26 mouse cellular contexts compared by ENCODE assay signal in the genomic region with DNA sequence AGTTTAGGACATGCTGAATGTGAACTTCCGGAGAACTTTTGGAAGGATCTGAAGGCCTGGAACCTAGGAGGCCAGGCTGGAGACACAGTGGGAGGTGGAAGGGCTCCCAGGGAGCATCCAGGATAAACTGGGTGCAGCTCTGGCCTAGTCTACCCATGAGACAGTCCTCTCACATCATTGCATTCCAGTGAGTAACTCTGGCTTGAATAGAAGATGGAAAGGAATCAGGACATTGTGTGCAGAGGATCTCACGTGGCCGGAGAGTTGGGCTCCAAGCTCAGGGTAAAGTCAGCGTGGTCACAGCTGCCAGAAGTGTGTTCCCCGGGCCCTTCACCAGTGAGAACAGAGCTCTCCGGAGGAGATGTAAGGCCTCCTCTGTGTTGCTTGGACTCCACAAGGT.
DNase-seq lines count a peak whose midpoint lies in the region; ATAC-seq and TF ChIP-seq lines count a peak whose summit lies in the region.
"Had no signal": no experiment of that assay in that cellular context is flagged by ENCODE, and none has a peak within 500 bp of the region (broad histone marks: within the 10 kb centered on the region; RNA-seq: fewer than 3 reads in every experiment).

No protein-coding gene starts in this region.

- intact Hi-C loops in gastrocnemius, postnatal 36 days (cut with DNase I) = no loop called here
- intact Hi-C loops in heart, postnatal 25 days (cut with DNase I) = no loop called here

- ATAC-seq in heart, embryonic 12.5 days (ENCODE audit: insufficient number of reproducible peaks, low FRiP score) = no peak
- ATAC-seq in lung, postnatal 0 days = no peak
- ATAC-seq: activated CD4-positive, CD25-positive, alpha-beta regulatory T cell, adult 4 months; forebrain, embryonic 13.5 days; midbrain, embryonic 16.5 days had no signal

- DNase-seq in heart, adult 8-10 months (ENCODE audit: low spot score) = peak; percentile 77
- DNase-seq in lung, postnatal 36 days = peak; percentile 31
- no peak for DNase-seq in lung, postnatal 0 days (ENCODE audit: low spot score)
- peak; percentile 47 to 71 for DNase-seq in gastrocnemius, postnatal 36 days
- peak; percentile 72 for DNase-seq in heart, postnatal 25 days (ENCODE audit: low spot score)
- DNase-seq in thymus, postnatal 14 days = no peak
- DNase-seq in right cerebral cortex, postnatal 10 days (ENCODE audit: low spot score in 2 of 2) = no peak
- DNase-seq: adrenal gland, postnatal 10 days; cerebellum, adult 8-10 months; cerebellum, postnatal 36 days; embryo, embryonic 11 days; kidney, adult 9 months; kidney, postnatal 14 days; left cerebral cortex, postnatal 4 days; right cerebral cortex, postnatal 4 days had no signal

- H3K4me2 ChIP-seq in heart, embryonic 12.5 days = no peak overlapping the region
- H3K4me2 ChIP-seq in lung, postnatal 0 days (replicated peaks; ENCODE audit: low read depth, low read length) = no peak overlapping the region
- H3K4me2 ChIP-seq: embryonic facial prominence, embryonic 13.5 days; forebrain, embryonic 13.5 days; hindbrain, embryonic 14.5 days; limb, embryonic 15.5 days; stomach, embryonic 15.5 days had no signal

- H3K27ac ChIP-seq in heart, embryonic 12.5 days (ENCODE audit: poor library complexity, severe bottlenecking) = no peak overlapping the region
- no peak overlapping the region for H3K27ac ChIP-seq in lung, postnatal 0 days (ENCODE audit: low read length)
- H3K27ac ChIP-seq: embryonic facial prominence, embryonic 13.5 days; forebrain, embryonic 13.5 days; hindbrain, embryonic 14.5 days; limb, embryonic 15.5 days; midbrain, embryonic 10.5 days; stomach, embryonic 15.5 days had no signal

- H3K9ac ChIP-seq in heart, embryonic 12.5 days = no peak overlapping the region
- H3K9ac ChIP-seq in lung, postnatal 0 days (replicated peaks; ENCODE audit: low read depth) = no peak overlapping the region
- H3K9ac ChIP-seq: embryonic facial prominence, embryonic 13.5 days; forebrain, embryonic 13.5 days; hindbrain, embryonic 14.5 days; limb, embryonic 15.5 days; stomach, embryonic 15.5 days had no signal

- TF ChIP-seq EP300 in lung, postnatal 0 days (IDR thresholded peaks at IDR 0.05) = no peak

- no peaks in the 10 kb centered on the region for H3K9me3 ChIP-seq in heart, embryonic 12.5 days (replicated peaks)
- H3K9me3 ChIP-seq in lung, postnatal 0 days (ENCODE audit: low read length) = no peaks in the 10 kb centered on the region
- H3K9me3 ChIP-seq: embryonic facial prominence, embryonic 13.5 days; forebrain, embryonic 13.5 days; limb, embryonic 15.5 days; midbrain, embryonic 10.5 days; stomach, embryonic 15.5 days had no signal

- no peak for TF ChIP-seq CTCF in lung, postnatal 0 days (IDR thresholded peaks at IDR 0.05)

- 87% methylated on average over 6 of the region's 6 CpGs for WGBS in heart, embryonic 12.5 days
- 96% methylated on average over 6 of the region's 6 CpGs for WGBS in lung, postnatal 0 days

- no peaks in the 10 kb centered on the region for H3K36me3 ChIP-seq in heart, embryonic 12.5 days
- no peaks in the 10 kb centered on the region for H3K36me3 ChIP-seq in lung, postnatal 0 days (ENCODE audit: insufficient read depth, low read length)
- H3K36me3 ChIP-seq: embryonic facial prominence, embryonic 13.5 days; limb, embryonic 15.5 days; midbrain, embryonic 10.5 days; stomach, embryonic 15.5 days had no signal

- H3K4me3 ChIP-seq in heart, embryonic 12.5 days = no peak overlapping the region
- H3K4me3 ChIP-seq in lung, postnatal 0 days (ENCODE audit: low read depth, low read length) = no peak overlapping the region
- H3K4me3 ChIP-seq: embryonic facial prominence, embryonic 13.5 days; erythroblast, embryonic 14.5 days; forebrain, embryonic 13.5 days; limb, embryonic 15.5 days; midbrain, embryonic 10.5 days; myocyte; stomach, embryonic 15.5 days had no signal

- peaks cover 3% of the 10 kb centered on the region; the same call in 1 of the 2 replicates for H3K27me3 ChIP-seq in heart, embryonic 12.5 days (replicated peaks)
- no peaks in the 10 kb centered on the region for H3K27me3 ChIP-seq in lung, postnatal 0 days (replicated peaks; ENCODE audit: insufficient read depth, low read length)
- H3K27me3 ChIP-seq: embryonic facial prominence, embryonic 13.5 days; stomach, embryonic 15.5 days had no signal

- H3K4me1 ChIP-seq in heart, embryonic 12.5 days (replicated peaks) = peaks cover 16% of the 10 kb centered on the region
- no peaks in the 10 kb centered on the region for H3K4me1 ChIP-seq in lung, postnatal 0 days (ENCODE audit: insufficient read depth, low read depth, low read length)
- H3K4me1 ChIP-seq: stomach, embryonic 15.5 days had no signal

Comparison
In these comparisons a context has a peak if more than half of its experiments do, and no peak if none do; other contexts are left out.
1. DNase-seq: peak in heart, adult 8-10 months (single experiment), lung, postnatal 36 days (single experiment), gastrocnemius, postnatal 36 days (2 of 2) and heart, postnatal 25 days (single experiment); none in lung, postnatal 0 days (single experiment), thymus, postnatal 14 days (single experiment) and right cerebral cortex, postnatal 10 days (0 of 2).